Mouse (Mus musculus): ENCODE measurements around the gene Phc2.

The Phc2 gene

DNA sequence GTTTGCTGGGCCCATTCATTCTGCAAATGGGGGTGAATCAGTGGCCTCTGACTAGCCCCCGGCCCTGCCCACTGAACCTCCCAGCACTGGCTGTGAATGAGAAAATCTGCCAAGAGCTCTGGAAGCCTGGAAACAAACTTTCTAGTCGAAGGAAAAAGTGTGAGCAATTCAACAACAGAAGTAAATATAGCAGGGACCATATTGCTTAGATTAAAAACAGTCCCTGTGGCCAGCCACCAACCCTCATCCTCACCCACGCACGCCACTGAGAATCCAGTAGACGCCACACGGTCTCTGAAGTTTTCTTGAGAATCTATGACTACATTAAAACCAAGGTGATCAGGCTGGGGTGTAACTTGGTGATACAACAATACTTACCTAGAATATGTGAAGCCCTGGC is 58.4 kb downstream of the Phc2 start:
- DNase-seq (ENCODE audit: extremely low read depth, insufficient read length, low spot score), result no peak

DNA sequence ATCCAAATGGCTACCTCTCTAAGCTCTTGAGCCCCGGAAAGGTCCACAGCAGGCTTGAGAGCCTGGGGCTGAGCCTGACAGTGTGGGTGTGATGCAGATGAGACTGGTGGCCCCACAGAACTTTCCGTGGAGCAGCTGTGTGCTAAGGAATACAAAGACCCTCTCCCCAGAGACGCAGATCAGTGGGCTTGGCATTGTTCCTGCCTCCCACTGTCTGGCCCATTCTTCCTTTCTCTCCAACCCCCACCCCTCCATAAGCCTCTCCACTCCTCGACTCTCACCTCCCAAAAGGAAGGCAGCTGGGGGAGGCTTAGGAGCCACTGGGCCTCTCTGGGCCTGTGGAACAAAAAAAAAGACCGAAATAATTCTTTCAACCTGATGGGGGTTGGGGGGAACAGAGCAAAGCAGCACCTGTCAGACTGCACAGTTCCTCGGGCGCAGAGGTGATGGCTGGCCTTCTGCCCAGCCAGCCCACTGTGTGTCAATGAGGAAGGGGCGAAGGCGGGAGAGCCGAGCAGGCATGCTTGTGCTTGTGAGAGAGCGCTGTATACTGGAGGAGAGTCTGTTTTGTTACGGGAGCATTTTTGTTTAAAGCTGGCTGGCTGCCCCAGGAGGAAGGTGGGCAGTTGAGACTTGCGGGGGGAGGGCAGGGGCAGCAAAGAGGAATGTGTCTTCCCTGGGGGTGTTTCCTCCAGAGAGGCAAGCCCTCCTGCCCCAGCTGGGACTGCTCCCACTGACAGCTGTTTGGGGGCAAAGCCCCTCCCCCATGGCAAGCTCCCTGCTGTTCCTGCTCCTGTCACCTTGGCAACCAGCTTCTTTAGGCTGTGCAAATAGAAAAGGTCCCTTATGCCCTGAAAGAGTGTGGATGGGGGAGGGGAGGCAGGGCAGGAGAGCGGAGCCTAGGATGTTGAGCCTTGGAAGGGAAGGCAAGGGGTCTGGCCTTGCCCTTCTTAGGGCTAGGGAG is 61.0 kb downstream of the Phc2 start:
- no peak for DNase-seq (ENCODE audit: extremely low read depth, insufficient read length, low spot score)

DNA sequence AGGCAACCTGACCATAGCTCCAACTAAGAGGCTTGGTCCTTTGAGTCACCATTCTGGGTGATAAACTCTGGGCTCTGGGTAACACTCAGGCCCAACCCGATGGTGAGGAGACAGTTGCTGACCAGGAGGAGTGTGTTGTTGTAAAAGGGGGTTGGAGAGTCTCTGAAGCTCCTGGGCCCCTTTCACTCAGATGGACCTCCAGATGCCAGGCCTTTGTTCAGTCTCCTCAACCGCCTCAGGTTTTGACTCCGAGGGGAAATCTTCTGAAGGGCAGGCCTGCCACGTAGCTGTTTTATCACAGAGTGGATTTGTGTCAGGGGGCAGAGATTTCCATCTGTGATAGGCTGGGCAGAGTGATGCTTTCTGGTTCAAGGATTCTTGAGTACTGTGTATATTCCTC is 61.8 kb downstream of the Phc2 start:
- no peak for DNase-seq (ENCODE audit: extremely low read depth, insufficient read length, low spot score)

DNA sequence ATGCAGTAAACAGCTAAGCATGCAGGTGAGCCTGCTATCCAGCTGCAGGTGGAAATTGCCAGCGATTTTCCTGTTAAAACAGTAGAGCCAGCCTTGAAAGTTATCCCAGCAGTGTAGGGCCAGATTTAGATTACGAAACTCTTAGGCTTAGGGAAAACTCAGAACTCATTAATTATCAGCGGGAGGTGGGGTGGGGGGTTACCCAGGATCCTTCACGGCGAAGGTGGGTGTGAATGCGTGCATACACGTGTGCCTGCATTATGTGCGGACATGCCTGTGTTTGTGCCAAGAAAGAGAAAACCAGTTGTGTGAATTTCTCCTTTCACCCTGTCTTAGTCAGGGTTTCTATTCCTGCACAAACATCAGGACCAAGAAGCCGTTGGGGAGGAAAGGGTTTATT is 62.2 kb downstream of the Phc2 start:
- no peak for DNase-seq (ENCODE audit: extremely low read depth, insufficient read length, low spot score)

DNA sequence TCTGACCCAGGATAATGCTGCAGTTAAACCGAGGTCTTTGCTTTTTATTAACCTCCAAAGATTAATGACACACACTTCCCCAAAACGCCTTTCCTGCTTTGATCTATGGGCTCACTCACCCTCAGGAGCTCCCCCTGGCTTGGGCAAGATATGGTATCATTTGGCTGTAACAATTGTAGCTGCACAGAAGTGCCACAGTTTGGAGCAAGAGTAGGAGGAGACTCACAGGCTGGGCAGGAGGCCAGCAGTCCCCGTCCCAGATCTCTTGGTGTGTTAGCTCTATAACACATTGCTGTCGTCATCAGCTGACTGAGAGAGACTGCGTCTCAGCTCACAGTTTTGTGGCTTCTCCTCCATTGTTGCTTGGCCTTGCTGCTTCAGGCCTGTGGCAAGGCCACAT is 65.6 kb downstream of the Phc2 start:
- DNase-seq (ENCODE audit: extremely low read depth, insufficient read length, low spot score), result no peak

DNA sequence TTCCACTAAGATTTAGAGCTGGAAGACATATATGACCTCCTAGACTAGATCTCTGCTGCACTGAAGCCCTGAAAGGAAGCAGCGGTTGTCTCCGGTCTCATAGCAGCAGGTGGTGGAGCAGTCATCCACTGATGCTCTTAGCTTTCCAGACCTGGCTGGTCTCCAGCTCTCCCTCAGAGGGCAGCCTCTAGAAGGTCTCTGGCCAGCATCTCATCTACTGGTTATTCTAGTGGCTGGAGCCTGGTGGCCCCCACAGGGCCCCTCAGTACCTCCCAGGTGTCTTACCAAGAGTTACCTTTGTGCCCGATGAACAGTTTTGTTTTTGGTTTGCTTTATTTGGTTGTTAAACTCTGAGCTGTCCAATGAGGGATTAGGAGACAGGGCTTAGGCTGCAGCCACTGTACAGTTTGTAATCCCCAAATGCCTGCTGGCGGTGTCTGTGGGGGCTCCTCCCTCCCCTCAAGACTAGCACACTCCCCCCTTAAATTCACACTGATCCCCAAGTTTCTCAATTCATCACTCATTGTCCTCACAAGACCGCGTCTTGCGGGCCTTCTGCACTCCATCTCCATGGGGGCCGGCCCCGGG is 66.7 kb downstream of the Phc2 start:
- no peak for DNase-seq (ENCODE audit: extremely low read depth, insufficient read length, low spot score)

DNA sequence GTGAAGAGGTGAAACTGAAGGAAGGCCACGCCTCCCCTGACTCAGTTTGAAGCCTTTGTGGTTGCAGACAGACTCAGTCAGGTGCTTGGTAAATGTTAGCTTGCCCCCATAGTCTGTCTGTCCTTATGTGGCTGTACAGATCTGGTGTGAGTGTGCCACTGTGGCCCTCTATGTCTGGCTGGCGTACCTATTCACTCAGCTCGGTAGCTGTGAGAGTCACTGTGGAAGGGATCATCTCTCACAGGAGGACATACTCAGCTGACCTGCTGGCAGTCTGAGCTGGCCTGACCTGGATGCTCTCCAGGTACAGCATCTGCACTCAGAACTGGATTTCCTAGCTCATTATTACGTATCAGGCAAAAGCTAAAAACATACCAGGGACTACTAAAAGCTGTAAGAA is 67.3 kb downstream of the Phc2 start:
- DNase-seq (ENCODE audit: extremely low read depth, insufficient read length, low spot score), result no peak

DNA sequence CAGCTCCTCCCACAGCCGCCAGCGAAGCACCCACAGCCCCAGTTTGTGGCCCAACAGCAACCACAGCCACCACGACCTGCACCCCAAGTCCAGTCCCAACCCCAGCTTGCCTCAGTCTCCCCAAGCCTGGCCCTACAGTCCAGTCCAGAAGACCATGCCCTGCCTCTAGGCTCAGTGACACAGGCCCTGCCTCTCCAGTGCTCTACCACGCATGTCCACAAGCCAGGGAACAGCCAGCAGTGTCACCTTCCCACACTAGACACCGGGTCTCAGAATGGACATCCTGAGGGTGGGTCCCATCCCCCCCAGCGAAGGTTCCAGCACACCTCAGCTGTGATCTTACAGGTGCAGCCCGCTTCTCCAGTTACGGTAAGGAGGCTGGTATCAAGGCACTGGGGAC is 68.4 kb downstream of the Phc2 start:
- DNase-seq (ENCODE audit: extremely low read depth, insufficient read length, low spot score), result no peak

DNA sequence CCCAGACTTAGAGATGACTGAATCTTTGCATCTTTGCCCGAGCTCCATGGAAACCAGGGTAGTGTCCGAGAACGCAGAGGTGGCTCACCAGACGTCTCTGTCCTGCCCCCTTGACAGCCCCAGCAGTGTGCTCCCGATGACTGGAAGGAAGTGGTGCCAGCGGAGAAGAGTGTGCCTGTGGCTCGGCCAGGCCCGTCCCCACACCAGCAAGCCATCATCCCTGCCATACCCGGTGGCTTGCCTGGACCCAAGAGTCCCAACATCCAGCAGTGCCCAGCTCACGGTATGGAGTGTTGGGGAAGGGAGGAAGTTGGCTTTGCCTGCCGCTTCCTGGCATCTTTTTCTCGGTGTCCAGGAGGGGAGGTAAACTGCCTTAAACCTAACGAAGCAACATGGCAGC is 68.9 kb downstream of the Phc2 start:
- DNase-seq (ENCODE audit: extremely low read depth, insufficient read length, low spot score), result no peak

DNA sequence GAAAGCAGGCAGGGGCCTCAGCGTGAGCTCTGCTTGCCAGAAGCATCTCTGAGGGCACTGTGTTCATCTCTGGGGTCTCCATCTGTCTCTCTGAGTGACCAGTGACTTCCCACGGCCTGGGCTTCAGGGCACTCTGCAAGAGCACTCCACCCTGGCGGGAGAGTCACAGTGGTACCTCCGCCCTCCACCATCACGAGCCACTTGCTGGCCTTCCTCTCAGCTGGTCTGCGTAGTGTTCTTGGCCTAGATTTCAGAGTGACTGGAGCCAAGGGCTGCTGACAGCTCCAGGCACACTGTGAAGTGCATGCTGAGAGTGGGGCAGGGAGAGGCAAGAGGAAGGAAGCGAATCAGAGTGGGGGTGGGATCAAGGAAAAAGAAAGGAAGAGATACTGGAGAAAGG is 69.6 kb downstream of the Phc2 start:
- DNase-seq (ENCODE audit: extremely low read depth, insufficient read length, low spot score), result no peak

DNA sequence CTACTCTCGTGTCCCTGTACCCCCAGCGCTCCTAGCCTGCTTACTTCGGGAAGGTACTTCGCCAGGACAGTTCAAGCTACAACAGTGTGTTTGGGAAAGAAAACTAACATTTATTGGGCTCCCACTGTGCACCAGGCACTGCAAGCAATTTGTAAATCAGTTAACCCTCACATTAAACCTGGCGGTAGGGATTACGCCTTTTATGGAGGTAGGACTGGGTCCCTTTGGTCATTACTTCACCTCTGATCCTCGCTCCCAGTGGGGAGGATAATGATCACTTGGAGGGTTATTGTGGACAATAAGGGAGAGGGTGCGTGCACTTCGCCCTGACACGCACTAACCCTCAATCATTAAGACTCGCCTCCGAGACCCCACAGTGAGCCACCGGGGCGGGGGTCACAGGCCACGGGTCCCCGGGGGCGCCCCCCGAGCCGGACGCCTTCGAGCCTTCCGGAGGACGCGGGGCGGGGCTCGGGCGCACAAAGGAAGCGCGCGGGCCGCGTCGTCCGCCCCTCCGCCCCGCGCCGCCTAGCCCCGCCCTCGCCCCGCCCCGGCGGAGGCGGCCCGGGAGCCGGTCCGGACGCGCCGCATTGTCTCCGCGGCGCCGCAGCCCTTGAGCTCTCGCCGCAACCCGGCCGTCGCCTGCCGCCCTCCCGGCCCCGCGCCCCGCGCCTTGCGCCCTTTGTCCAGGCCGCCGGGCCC is 72.7 kb downstream of the Phc2 start:
- DNase-seq (ENCODE audit: extremely low read depth, insufficient read length, low spot score), result peak; percentile 71

DNA sequence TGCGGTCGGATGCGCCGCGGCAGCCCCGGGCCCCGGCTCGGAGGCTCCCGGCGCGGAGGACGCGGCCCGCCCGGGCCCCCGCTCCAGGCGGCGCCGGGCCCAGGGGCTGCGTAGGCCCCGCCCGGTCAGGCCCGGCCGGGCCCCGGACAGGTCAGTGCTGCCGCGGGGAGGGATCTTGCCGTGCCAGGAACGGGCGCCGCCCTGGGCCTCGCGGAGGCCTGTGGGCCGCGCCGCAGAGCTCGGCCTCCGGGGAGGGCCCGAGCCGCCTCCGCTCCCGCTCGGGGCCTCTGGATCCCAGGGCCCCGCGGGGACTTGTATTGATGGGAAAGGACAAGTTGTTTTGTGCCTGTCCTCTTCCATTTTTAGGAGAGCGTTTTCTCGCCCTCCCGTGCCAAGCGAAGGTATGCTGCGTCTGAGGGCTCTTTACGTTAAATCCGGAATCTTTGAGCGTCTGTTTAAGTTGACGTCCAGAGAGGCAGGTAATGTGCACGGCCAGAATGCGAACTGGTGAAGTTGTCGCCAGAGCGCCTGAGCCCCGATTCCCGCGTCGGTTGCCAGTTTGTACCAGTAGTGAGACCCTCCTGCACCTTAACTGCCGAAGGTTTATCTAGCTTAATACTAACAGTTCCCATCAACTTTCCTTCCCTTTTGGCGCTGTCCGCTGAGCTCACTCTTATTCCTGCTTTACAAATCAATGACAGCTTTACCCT is 73.4 kb downstream of the Phc2 start:
- DNase-seq (ENCODE audit: extremely low read depth, insufficient read length, low spot score), result peak; percentile 68

DNA sequence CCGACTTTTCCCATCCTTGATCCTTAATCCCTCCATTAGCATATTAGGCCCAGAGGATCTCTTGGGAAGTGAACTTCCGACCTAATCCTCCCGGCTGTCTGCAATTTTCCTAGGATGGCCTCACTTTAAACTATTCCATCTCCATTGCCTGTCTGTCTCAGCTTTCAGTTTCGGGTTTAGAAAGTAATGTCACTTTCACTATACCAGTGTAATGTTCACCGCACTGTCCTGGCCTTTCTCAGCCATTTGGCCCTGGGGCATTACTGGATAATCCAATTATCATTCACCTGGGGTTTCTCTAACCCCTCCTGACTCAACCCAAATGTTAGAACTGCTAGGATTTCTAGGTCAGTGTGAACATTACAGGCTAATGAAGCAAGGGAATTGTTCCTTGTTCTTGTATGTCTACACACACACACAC is 73.9 kb downstream of the Phc2 start:
- no peak for DNase-seq (ENCODE audit: extremely low read depth, insufficient read length, low spot score)

DNA sequence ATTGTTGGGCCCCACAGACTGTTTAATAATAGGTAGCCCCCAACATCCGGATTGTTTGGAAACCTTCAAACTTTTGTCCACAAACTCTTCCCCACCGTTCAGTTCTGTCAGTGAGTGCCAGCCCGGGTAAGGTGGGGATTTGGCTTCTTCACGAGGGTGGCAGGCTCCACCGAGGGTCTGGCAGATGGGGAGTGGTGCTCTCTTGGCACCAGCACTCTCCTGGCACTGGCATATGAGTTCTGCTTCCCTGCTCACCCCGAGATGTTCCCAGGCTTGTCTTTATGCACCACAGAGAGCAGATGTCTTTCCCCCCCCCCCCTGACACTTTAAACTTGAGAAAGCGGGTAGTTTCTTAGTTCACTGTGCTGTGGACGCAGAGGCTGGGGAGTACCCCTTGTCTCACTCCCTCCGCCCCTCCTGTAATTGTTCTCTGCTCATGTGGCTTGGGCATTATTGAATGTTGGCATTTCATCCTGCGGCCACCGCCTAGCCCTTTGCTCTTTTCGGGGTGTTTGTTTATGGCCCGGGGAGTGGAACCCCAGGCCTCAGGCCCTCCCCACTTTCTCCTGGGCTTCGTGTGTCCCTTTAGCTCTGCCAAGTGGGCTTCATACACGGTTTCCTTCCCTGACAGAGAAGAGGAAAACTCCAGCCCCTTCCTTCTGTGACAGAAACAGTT is 74.7 kb downstream of the Phc2 start:
- no peak for DNase-seq (ENCODE audit: extremely low read depth, insufficient read length, low spot score)

DNA sequence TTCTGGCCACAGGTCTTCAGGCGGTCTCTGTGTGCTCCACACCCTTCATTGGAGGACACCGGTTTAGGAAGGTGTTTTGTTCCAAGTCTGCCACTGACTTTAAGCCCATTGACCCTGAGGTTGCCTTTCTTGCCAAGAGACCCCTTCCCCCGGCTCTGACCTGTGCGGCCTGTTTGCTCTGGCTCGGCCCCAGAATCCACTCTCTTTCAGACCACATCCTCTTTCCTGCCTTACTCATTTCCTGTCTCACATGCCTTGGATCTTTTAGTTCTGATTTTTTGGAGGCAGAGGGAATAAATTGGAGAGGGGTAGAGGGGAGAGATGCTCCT is 75.2 kb downstream of the Phc2 start:
- peak; percentile 72 for DNase-seq (ENCODE audit: extremely low read depth, insufficient read length, low spot score)

DNA sequence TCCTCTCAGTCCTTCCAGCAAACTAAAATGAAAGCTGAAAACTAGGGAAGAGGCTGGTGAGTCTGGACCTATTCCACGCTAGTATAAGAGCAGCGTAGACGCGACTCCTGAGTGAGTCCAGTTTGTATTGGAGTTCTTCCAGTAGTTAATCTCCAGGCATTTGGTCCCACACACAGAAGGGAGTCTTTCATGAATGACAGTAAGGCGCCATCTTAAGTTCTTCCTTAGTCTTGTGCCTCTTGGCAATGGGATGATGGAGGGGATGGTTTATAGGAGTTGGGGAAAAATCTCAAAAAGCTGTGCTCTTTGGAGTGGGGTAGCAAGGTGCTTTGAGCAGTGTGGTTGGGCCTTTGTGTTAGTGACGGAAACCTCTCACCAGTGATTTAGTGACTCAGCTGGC is 75.8 kb downstream of the Phc2 start:
- peak; percentile 45 for DNase-seq (ENCODE audit: extremely low read depth, insufficient read length, low spot score)

DNA sequence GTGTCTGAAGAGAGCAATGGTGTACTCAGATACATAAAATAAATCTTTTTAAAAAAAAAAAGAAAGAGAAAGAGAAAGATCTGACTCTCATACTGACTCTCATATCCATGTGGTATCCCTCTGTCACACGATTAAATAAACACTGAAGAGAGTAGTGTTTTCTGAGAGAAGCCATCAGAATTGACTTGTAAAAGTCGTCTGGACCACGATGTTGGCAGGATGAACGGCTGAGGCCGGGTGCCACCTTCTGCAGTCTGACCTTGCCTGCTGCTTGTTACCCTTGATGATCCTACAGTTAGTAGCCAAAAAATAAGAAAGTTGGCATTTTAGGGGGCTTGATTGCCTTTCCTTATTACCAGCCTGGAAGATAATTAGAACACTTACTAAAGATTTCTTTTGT is 78.3 kb downstream of the Phc2 start:
- no peak for DNase-seq (ENCODE audit: extremely low read depth, insufficient read length, low spot score)

DNA sequence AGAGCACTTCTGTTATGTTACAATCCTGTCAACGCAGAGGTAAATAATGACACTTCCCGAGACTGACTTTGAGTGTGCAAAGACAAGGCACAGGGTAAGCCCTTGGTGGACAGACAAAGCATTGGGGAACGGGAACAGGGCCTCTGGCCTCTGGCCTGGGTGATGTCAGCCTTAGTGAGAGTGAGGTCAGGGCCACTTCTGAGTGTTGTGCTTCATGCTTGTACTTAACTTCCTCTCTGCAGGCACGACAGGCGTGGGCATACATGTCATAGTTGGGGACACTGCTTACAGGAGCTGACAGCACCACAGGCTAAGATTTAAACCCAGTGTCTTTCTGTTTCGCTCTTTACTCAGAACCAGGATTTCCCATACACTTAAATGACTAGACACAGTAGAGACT is 79.0 kb downstream of the Phc2 start:
- DNase-seq (ENCODE audit: extremely low read depth, insufficient read length, low spot score), result no peak

DNA sequence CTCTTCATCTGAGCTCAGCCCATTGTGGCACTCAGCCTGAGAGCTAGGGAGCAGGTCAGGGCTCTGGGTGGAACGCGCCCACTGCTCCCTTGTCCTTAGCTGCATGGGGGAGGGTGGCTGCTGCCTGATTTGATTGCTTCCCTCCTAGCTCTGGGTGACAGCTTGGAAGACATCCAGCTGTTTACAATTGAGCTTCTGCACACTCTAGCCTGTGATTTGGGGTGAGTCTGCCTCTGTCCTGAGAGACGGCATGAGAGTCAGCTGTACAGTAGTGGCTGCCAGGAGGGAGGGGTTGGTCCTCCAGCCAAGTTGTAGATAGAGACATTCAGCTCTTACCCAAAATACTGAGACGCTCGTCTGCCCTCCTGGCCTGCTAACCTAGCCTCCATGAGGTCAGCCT is 79.7 kb downstream of the Phc2 start:
- DNase-seq (ENCODE audit: extremely low read depth, insufficient read length, low spot score), result peak; percentile 52

Measured in 3134 (cell line).